In the genomic region with DNA sequence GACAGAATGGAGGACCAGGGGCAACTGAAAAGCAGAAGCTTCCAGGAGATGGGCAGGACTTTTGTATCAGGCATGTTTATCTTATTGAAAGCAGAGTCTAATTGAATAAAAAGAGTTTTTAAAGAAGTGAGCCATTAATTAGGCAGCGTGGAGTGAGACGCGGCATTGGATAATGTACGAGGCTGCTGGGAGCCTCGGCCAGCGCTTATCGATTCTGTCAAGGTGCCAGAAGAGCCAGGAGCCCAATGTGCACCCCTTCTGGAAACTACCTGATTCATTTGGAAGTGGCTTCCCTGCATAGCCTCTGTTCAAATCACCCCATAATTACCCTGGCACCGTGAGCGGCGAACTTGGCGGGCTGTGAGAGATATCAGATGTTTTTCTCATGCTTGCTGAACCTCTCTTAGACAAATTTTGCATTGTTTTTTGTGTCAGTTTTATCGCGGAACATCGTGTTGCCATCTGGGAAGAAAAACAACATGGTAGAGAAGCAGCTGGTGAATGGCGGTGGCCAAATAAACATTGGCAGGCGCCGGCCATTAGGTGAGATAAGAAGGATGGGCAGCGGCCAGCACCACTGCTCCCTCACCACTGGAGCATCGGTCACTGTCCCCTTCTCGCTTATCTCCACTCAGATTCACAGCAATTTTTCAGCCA, we compare ENCODE assay signal across 16 mouse cellular contexts. TPM values are rescaled to one million over a fixed set of nuclear protein-coding genes. Genes with fewer than 3 reads are reported as not detected.
DNase-seq lines count a peak whose midpoint lies in the region; ATAC-seq and TF ChIP-seq lines count a peak whose summit lies in the region.
"Had no signal": no experiment of that assay in that cellular context is flagged by ENCODE, and none has a peak within 500 bp of the region (broad histone marks: within the 10 kb centered on the region; RNA-seq: fewer than 3 reads in every experiment).

No protein-coding gene starts in this region.

- H3K9me3 ChIP-seq in hindbrain, embryonic 15.5 days = no peaks in the 10 kb centered on the region
- H3K9me3 ChIP-seq in hindbrain, embryonic 10.5 days = no peaks in the 10 kb centered on the region
- no peaks in the 10 kb centered on the region for H3K9me3 ChIP-seq in forebrain, embryonic 16.5 days (ENCODE audit: control insufficient read depth, low read length)
- H3K9me3 ChIP-seq: heart, embryonic 12.5 days had no signal

- intact Hi-C loops in gastrocnemius, postnatal 14 days (cut with DNase I; ENCODE audit: low total_unique reads) = no loop called here

- no peak overlapping the region for H3K4me2 ChIP-seq in hindbrain, embryonic 15.5 days
- H3K4me2 ChIP-seq in forebrain, embryonic 16.5 days (ENCODE audit: low read length) = peak overlapping the region; percentile 3; the same call in 1 of the 2 replicates
- H3K4me2 ChIP-seq in myocyte (ENCODE audit: low read depth) = peak overlapping the region; percentile 62
- H3K4me2 ChIP-seq: heart, embryonic 12.5 days had no signal

- 83% methylated on average over 20 of the region's 20 CpGs for WGBS in hindbrain, embryonic 15.5 days
- 89% methylated on average over 20 of the region's 20 CpGs for WGBS in hindbrain, embryonic 10.5 days
- WGBS in forebrain, embryonic 16.5 days = 52% methylated on average over 20 of the region's 20 CpGs

- H3K27ac ChIP-seq in hindbrain, embryonic 15.5 days (replicated peaks) = no peak overlapping the region
- H3K27ac ChIP-seq in hindbrain, embryonic 10.5 days = no peak overlapping the region
- H3K27ac ChIP-seq in forebrain, embryonic 16.5 days (ENCODE audit: low read length) = no peak overlapping the region

- H3K36me3 ChIP-seq in hindbrain, embryonic 15.5 days = no peaks in the 10 kb centered on the region
- no peaks in the 10 kb centered on the region for H3K36me3 ChIP-seq in hindbrain, embryonic 10.5 days
- H3K36me3 ChIP-seq in forebrain, embryonic 16.5 days (ENCODE audit: control insufficient read depth, insufficient read depth) = no peaks in the 10 kb centered on the region
- H3K36me3 ChIP-seq in myocyte (ENCODE audit: control insufficient read depth, insufficient read depth) = no peaks in the 10 kb centered on the region
- H3K36me3 ChIP-seq: heart, embryonic 12.5 days had no signal

- no peak for TF ChIP-seq POLR2A in myocyte (IDR thresholded peaks at IDR 0.05; ENCODE audit: insufficient read length, low read depth)

- H3K27me3 ChIP-seq in hindbrain, embryonic 15.5 days = no peaks in the 10 kb centered on the region
- no peaks in the 10 kb centered on the region for H3K27me3 ChIP-seq in hindbrain, embryonic 10.5 days (ENCODE audit: insufficient read depth, poor library complexity, severe bottlenecking)
- H3K27me3 ChIP-seq in forebrain, embryonic 16.5 days (replicated peaks; ENCODE audit: control insufficient read depth, insufficient read depth, low read length) = no peaks in the 10 kb centered on the region
- no peaks in the 10 kb centered on the region for H3K27me3 ChIP-seq in myocyte (ENCODE audit: control insufficient read depth, insufficient read depth, insufficient read length)
- H3K27me3 ChIP-seq: CH12.LX; heart, embryonic 12.5 days had no signal

- H3K4me3 ChIP-seq in hindbrain, embryonic 15.5 days = no peak overlapping the region
- no peak overlapping the region for H3K4me3 ChIP-seq in hindbrain, embryonic 10.5 days
- H3K4me3 ChIP-seq in forebrain, embryonic 16.5 days (replicated peaks; ENCODE audit: low read length) = no peak overlapping the region
- no peak overlapping the region for H3K4me3 ChIP-seq in myocyte
- H3K4me3 ChIP-seq: heart, embryonic 12.5 days had no signal

- H3ac ChIP-seq in myocyte (ENCODE audit: control insufficient read depth, insufficient read length) = no peak overlapping the region

- no peak for DNase-seq in hindbrain, embryonic 10.5 days (ENCODE audit: low spot score)
- DNase-seq in right cerebral cortex, postnatal 10 days (ENCODE audit: low spot score in 2 of 2) = peak; percentile 24 to 30
- DNase-seq in right cerebral cortex, adult 18-20 months = no peak
- no peak for DNase-seq in gastrocnemius, postnatal 14 days
- no peak for DNase-seq in left cerebral cortex, adult 8-10 months (ENCODE audit: low spot score in 2 of 2)
- DNase-seq: cerebellum, adult 2 months had no signal

- H3K9ac ChIP-seq in hindbrain, embryonic 15.5 days = no peak overlapping the region
- H3K9ac ChIP-seq in forebrain, embryonic 16.5 days (replicated peaks; ENCODE audit: low read depth, low read length) = no peak overlapping the region
- H3K9ac ChIP-seq: heart, embryonic 12.5 days had no signal

- H3K4me1 ChIP-seq in hindbrain, embryonic 15.5 days (replicated peaks) = peaks cover 10% of the 10 kb centered on the region; the same call in 1 of the 2 replicates
- H3K4me1 ChIP-seq in hindbrain, embryonic 10.5 days (replicated peaks) = no peaks in the 10 kb centered on the region
- no peaks in the 10 kb centered on the region for H3K4me1 ChIP-seq in forebrain, embryonic 16.5 days (replicated peaks; ENCODE audit: control insufficient read depth, insufficient read depth, low read length)

- ATAC-seq in hindbrain, embryonic 15.5 days (ENCODE audit: low FRiP score, low read depth) = peak; percentile 44; the same call in 1 of the 2 replicates
- ATAC-seq in forebrain, embryonic 16.5 days = peak; percentile 61

- H3K79me2 ChIP-seq in myocyte (ENCODE audit: control insufficient read depth, insufficient read depth) = no peaks in the 10 kb centered on the region

TF ChIP-seq in myocyte, 11 proteins besides CTCF, POLR2A, EP300 and RAD21:
- no peak for TF ChIP-seq MYOG (IDR thresholded peaks at IDR 0.05; ENCODE audit: control insufficient read depth in 1 of 3, insufficient read depth in 1 of 3, insufficient read length in 2 of 3, low read depth in 2 of 3)

RNA-seq across cellular contexts. Expression of gene Tmco5, which starts 28.4 kb away (rescaled TPM):
- not detected in 2 replicates for polyA plus RNA-seq in hindbrain, embryonic 15.5 days (2015; fragmentation: Nextera tagmentation; extraction: Ambion mirVana)
- polyA plus RNA-seq in hindbrain, embryonic 10.5 days (2016; fragmentation: Nextera tagmentation; extraction: Ambion mirVana) = not detected in 2 replicates
- not detected in 2 replicates for polyA plus RNA-seq in forebrain, embryonic 16.5 days (2015; fragmentation: Nextera tagmentation; extraction: Ambion mirVana)
- not detected for polyA plus RNA-seq in myocyte (2012; fragmentation: generic; extraction: Trizol)
- not detected for total RNA-seq in gastrocnemius, postnatal 14 days (2021)
- 1 to 10 TPM in 3 of 4 experiments, under 1 TPM in 1; 0.44 to 2.9 (median 1.6) TPM for total RNA-seq in left cerebral cortex, adult 8-10 months (2022)
- total RNA-seq: CH12.LX; gastrocnemius, adult 8-10 months; liver, adult 2 months; megakaryocyte progenitor cell, adult 5-6 weeks had no signal
- polyA plus RNA-seq: cerebellum, adult 2 months; heart, embryonic 12.5 days; kidney, embryonic 14.5 days; liver, adult 2 months; stomach, embryonic 16.5 days had no signal

Comparison
In these comparisons a context has a peak if more than half of its experiments do, and no peak if none do; other contexts are left out.
1. DNase-seq: peak in right cerebral cortex, postnatal 10 days (2 of 2); none in hindbrain, embryonic 10.5 days (single experiment), right cerebral cortex, adult 18-20 months (single experiment), gastrocnemius, postnatal 14 days (single experiment) and left cerebral cortex, adult 8-10 months (0 of 2).